Mouse (Mus musculus) kidney, postnatal 0 days (tissue): ENCODE measurements at regions not wholly inside any gene's neighbourhood (a gene's known extent, or its start where the extent isn't known, plus 50 kb on each side); places are given as distances from the start of the nearest gene placed in this dataset.
A peak's percentile ranks its signal among the peaks of the same experiment; 100 is the strongest.

Experiments used
- ATAC-seq: fragments of 200-750 bp; cut with Nextera tagmentation; replicated peaks from 2 replicates; pipeline ENCODE4 v1.8.0; 2017; ENCODE audit warnings: low read depth, moderate number of reproducible peaks, moderate TSS enrichment, moderate library complexity; ENCODE audit not compliant: low FRiP score
- DNase-seq: peaks from one replicate; pipeline ENCODE4 v3.0.0-alpha.2; 2016; ENCODE audit warnings: low spot score
- H3K27ac ChIP-seq: fragments of 300-500 bp; sonication (generic); 2 replicates; pipeline ENCODE4 v1.5.1; 2014; ENCODE audit warnings: mild to moderate bottlenecking
- H3K27me3 ChIP-seq: fragments of 300-500 bp; sonication (generic); 2 replicates; pipeline ENCODE4 v1.6.1; 2014; ENCODE audit warnings: low read length, mixed read lengths; ENCODE audit not compliant: insufficient read depth
- H3K36me3 ChIP-seq: fragments of 300-500 bp; sonication (generic); 2 replicates; pipeline ENCODE4 v1.6.1; 2014; ENCODE audit warnings: low read length, mixed read lengths; ENCODE audit not compliant: insufficient read depth
- H3K4me1 ChIP-seq: fragments of 300-500 bp; sonication (generic); replicated peaks from 2 replicates; pipeline ENCODE4 v1.6.1; 2014; ENCODE audit warnings: antibody characterized with exemption, low read length, mixed read lengths; ENCODE audit not compliant: insufficient read depth
- H3K4me2 ChIP-seq: fragments of 300-500 bp; sonication (generic); 2 replicates; pipeline ENCODE4 v1.6.1; 2014; ENCODE audit warnings: mild to moderate bottlenecking, low read length, moderate library complexity, mixed read lengths
- H3K4me3 ChIP-seq: fragments of 300-500 bp; sonication (generic); replicated peaks from 2 replicates; pipeline ENCODE4 v1.5.1; 2014; ENCODE audit warnings: low read depth, low read length
- H3K9ac ChIP-seq: fragments of 300-500 bp; sonication (generic); 2 replicates; pipeline ENCODE4 v1.6.1; 2014; ENCODE audit warnings: low read depth, low read length
- H3K9me3 ChIP-seq: fragments of 300-500 bp; sonication (generic); replicated peaks from 2 replicates; pipeline ENCODE4 v1.6.1; 2016; ENCODE audit warnings: low read length, inconsistent platforms, mixed read lengths
- CTCF ChIP-seq: IDR thresholded peaks from 2 replicates; pipeline ENCODE4 v1.5.1; 2016; ENCODE audit warnings: antibody characterized with exemption, low read depth, mild to moderate bottlenecking, moderate library complexity
- WGBS: fragments of 180-500 bp; shearing (Covaris S2); extraction: QIAGEN DNeasy Blood & Tissue Kit; methylation state at CpG from one replicate; pipeline ENCODE4 v1.1.7; 2014; 5-methylcytosine and 5-hydroxymethylcytosine counted together

GRCm38 (mm10) chr4:96969199-96969598, 184.2 kb upstream of the Gm12695 start:
- WGBS = 48% methylated on average over 5 of the region's 5 CpGs
- Histone ChIP-seq H3K4me2 (no peak overlapping the region), H3K4me1 (no peaks in the 10 kb centered on the region), H3K27ac (no peak overlapping the region), H3K27me3 (no peaks in the 10 kb centered on the region), H3K4me3 (no peak overlapping the region), H3K9me3 (no peaks in the 10 kb centered on the region), H3K9ac (no peak overlapping the region), H3K36me3 (no peaks in the 10 kb centered on the region)
- no peak for TF ChIP-seq CTCF
- ATAC-seq (no peak), DNase-seq (no peak)

- TF ChIP-seq CTCF = no peak
- WGBS = 44% methylated on average over 10 of the region's 10 CpGs
- H3K27ac ChIP-seq = no peak overlapping the region
- ATAC-seq (no peak; the same call in 1 of the 2 replicates), DNase-seq (peak; percentile 32)
- no peak overlapping the region for H3K9ac ChIP-seq
- no peak overlapping the region for H3K4me3 ChIP-seq
- H3K36me3 ChIP-seq = no peaks in the 10 kb centered on the region
- H3K9me3 ChIP-seq = no peaks in the 10 kb centered on the region
- no peaks in the 10 kb centered on the region for H3K27me3 ChIP-seq
- no peak overlapping the region for H3K4me2 ChIP-seq
- H3K4me1 ChIP-seq = no peaks in the 10 kb centered on the region
Measured at GRCm38 (mm10) chr4:96968545-96969164, 183.7 kb upstream of the Gm12695 start.
